Mouse (Mus musculus) cerebellum, adult 8-10 months (tissue): ENCODE results near the gene Pou2f1.

Experiments used
- DNase-seq: peaks from one replicate; pipeline ENCODE4 v3.0.0; 2022

Pou2f1 gene

DNA sequence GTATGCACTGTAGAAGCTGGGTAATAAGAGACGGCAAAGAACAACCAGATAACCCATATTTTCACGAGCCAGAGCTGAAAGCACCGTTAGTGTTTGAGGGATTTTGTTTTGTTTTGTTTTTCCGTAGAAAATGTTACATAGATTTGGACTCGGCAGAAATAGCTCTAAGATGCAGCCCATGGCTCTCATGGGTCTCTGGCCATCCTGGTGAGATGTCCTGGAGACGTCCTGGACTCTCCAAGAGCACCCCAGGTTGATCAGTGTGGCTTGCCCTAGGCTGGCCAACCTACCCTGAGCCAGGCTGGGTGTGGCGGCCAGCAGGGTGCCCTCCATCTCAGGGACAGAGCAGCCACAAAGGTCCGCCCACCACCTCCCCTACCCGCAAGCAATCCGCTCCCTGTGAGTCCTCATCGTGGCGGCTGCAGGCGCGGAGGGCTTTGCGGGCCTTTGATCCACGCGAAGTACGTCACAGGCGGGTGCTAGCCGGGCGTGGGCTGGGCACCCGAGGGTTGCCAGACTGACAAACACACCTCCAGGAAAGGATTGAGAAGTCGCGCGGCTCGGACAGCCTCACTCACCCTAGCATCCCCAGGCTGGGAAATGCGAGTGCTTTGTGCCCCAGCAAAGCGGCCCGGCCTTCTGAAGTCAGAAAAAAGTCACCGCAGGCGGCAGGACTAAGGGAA lies 161.8 kb downstream of the Pou2f1 start:
- no peak for DNase-seq

DNA sequence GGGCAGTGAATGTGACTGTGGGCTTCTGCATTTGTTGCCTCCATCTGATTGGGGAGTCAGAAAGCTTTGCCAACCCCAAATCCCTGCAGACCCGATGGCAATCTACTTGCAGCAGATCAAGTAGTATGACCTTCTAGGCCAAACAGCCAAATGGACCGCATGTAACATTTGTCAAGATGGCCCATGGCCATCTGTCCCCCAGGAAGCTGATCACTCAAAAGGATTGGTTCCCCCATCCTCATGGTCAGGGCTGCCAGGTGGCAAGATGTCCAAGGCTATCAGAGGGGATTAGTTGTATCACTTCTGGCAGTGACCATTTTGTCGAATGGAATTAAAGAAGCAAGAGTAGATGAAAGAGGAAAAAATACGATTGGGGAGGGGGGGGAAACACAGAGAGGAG lies 163.3 kb downstream of the Pou2f1 start:
- no peak for DNase-seq

DNA sequence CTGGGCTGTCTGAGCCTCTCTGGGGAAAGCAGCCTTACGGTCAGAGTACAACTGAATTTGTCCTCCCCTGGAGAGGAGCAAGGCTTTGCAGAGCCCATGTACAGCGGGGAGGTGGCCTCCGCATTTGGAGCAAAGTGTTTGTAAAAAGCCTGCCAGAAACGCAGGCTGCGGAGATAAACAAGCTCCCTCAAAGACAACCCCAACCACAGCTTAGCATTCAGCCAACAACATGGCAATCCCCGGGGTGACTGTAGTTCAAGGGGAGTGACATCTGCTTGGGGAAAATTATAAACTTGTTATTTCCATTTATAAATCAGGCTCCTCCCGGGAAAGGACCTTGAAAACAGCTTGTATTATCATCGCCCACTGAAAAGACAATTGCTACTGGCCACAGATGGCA lies 164.9 kb downstream of the Pou2f1 start:
- no peak for DNase-seq

DNA sequence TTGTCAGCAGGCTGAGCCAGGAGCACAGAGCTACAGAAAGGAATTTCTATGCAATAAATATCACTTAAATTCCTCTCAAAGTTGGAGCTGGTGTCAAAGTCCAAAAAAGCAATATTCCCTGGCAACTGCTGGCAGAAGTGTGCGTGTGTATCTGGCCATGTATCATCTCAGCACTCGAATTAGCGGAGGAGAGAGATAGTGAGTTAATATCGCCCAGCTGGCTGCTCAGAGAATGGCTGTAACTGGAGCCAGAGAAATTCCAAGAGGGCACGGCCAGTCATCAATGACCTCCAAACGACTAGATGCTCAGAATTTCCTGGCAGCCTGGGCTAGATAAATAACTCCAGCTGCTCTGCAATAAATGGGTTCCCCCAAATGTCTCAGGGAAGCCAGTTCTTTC lies 166.0 kb downstream of the Pou2f1 start:
- DNase-seq = no peak

DNA sequence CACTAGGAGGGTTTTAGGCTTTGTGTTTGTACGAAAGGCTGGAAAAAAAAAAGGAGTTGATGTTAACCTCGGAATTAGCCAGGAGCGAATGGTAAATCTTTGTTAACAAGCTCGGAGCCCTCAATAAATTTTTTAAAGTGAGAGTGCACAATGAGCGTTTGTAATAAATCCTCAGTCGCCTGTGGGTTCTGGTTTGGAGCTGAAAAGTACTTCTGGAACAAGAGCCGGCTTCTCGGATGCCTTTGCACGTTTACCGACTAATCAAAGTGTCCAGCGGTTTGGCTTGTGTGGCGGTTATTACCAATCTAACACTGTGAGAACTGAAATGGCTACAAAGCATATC lies 167.9 kb downstream of the Pou2f1 start:
- no peak for DNase-seq

DNA sequence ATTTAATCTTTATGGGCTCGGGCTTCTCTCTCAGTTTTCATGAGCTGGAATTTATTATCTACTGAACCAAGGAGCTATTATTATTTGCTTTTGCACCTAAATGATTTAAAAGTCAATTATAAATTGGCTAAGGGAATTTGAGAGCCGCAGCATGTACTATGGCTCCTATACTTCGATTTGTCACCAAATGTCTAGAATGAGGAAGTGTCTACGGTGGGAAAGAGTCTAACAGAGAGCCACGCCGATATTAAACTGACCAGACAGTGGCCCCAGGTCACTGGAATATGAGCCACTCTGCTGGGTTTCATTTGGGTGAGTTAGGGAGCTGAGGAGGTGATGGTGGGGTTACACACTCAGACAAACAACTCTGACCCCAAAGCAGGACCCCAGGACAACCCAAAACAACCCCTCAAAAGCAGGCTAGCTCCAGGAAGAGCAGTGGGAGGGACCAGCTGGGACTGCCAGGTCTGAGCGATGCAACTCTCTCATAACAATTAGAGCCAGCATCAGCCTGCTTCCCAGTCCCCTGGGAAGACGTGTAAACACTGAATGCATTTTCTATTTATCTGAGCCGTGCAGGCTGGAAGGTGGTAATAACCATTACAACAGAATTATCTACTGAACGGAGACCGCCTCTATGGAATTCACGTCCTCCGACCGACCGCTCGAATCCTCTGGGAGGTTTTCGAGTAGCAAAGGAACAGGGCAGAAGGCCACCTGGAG lies 168.4 kb downstream of the Pou2f1 start:
- DNase-seq = no peak

DNA sequence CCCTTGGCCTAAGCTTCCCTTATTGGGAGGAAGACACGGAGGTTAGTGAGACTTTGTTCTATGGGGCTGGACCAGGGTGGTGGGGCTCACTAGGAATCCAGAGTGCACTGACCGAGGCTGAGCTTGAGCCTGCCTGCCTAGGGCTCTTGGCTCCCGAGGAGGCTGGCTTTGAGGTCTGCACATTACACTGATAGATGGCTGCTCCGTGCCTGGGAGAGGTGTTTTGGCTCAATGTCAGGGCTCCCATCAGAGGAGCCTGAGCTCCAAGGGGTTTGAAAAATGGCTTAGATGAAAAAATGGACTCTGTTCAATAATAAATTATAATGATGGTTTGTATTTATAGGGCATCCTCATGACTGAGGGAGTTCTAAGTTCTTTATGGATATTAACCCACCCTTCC lies 169.2 kb downstream of the Pou2f1 start:
- no peak for DNase-seq

DNA sequence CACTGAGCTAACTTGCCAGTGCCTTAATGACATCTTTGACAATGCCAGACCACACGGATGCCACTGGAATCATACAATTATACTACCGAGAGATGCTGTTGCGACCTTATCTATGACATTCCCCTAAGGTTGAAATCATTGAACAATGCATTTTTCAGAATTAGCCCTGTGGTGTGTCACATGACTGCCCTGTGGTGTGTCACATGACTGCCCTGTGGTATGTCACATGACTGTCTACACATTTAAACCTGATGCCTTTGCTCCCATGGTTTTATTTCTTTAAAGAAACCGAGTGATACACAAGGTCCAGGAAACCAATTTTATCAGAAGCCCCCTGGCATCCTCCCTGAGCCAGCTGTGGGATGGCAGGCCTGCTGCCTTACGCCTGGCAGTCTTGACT lies 172.6 kb downstream of the Pou2f1 start:
- DNase-seq = no peak

DNA sequence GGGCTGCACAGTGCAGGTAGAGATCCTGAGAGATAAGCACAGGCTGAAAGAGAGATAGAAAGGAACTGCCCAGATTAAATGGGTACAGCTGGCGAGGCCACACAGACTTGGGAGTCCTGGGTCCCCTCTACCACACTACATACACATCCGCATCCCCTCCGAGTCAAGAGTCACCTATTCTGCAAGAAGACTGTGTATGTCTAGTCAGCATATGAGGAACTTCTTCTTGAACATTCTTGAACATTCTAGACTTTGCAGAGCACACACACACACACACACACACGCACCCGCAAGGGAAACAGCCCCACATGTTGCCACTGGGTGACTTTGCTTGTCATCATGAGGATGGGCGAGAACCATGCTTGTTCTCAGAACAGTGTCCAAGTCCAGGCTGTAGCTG lies 173.9 kb downstream of the Pou2f1 start:
- no peak for DNase-seq

DNA sequence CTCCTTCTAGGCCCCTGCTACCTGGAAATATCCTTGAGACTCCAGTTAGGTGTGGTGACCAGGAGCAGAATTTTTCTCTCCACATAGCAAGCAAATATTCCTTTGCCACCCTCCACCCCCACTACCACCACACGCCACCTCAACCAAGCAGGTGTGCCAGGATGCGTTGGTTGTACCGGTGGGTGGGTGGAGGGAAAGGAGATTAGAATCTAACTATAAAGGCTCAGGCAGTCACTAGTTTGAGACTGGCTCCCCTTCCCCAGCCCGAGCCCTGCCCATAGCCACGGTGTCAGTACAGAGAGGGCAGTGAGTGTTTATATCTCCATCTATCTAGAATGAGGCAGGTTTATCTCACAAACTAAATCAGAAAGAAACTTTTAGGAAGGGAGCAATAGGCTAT lies 174.3 kb downstream of the Pou2f1 start:
- no peak for DNase-seq

DNA sequence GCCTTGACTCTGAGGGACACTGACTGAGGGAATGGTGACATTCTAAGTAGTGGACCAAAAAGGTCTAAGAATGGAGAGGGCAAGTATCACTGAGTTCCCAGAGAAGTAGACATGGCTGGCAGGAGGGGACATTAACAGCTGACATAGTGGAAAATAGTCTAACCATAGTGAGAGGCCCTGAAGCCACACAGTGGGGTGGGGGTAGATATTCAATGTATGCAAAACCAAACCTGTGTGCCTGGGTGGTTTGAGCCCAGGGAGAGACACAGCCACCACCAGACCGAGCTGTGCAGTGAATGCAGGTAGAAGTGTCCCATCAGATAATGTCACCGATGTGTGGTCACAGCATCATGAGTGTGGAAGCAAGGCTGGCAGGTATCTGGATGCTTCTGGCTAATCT lies 180.4 kb downstream of the Pou2f1 start:
- DNase-seq = no peak

DNA sequence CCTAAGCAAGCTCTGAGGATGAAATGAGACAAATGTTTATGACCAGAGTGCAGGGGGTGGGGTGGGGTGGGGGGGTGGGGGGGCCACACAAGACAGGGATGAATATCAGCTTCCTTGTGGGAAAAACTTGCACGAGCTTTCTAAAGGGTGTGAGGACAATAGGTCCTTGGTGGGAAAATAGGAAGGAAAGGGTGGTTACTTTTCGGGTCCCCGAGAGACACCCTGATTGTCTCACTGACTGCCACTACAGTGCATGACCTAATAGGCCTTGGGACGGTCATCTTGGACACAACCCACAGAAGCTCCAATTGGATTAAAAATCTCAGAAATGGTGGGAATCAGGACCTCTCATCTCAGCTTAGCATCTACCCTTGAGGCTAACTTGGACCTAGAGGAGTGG lies 183.3 kb downstream of the Pou2f1 start:
- DNase-seq = no peak

DNA sequence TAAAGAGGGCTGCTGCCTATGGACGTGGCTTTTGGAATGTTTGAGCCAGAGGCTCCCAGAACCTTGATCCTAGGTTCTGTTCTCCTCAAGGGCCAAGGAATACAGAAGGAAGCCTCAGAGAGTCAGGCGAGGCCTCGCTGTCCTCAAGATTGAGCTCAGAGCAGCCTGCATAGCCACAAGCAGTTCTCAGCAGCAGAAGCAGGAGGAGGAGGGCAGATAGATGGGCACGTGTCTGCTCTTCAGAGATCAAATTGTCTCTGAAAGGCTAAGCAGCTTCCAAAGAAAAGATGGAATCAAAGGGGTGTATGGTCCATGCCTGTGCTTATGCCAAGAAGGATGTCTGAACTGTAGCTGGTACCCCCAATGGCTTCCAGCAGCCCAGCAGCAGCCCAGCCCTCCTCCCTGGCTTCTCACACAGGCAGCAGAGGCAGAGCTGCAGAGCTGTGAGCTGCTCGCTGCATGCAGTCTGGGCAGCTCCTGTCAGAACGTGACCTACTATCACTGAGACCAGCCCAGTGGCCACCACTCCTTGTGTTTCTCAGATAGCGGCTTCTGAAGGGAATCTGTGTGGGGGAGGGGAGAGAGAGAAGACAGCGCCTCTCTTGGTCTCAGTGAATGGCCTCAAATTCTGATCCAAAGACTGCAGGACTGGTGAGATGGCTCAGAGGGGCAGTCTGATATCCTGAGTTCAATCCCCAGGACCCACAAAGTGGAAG lies 184.2 kb downstream of the Pou2f1 start:
- DNase-seq = no peak

DNA sequence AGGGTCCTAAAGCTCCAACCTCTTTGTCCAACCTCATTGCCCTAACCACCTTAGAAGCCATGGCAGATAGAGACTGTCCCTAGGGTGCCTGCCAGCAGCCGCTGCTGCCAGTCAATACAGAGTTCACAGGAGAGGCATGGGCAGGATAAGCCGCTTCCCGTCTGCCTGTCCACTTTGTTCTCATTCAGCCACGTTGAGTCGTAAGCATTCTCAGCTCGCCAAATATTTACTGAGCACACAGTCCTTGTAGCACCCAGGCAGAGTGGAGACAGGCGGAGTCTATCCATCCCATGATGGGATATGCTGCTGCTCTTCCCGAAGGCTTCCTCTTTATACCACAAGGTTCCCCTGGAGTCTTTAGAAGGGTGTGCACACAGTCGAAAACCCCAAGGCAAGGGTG lies 185.2 kb downstream of the Pou2f1 start:
- DNase-seq = no peak

DNA sequence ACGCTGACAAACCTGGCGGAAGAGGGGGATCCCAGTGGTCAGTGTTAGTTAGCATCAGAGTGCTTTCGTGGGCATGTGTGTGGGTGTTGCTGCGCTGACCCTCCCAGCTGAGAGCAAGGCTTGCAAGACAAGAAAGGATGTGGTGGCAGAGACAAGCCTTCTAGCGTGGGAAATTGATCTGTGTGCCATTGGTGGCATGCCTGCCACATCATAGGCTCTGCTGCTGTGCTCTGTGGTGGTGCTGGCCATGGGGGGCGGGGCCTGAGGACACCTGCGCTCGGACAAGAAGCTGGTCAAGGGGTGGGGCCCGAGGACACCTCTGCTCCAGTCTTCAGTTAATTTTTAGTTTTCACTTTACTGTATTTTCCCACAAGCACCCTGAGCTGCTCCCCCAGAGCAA lies 186.1 kb downstream of the Pou2f1 start:
- DNase-seq = no peak
